Mouse (Mus musculus) myocyte (in vitro differentiated cells): ENCODE results near the gene Gnptg. TPM values are rescaled to one million over a fixed set of nuclear protein-coding genes. Genes with fewer than 3 reads are reported as not detected.

Experiments
- H3K27me3 ChIP-seq: one replicate; pipeline ENCODE4 v1.6.1; 2011; ENCODE audit not compliant: control insufficient read depth, insufficient read depth, insufficient read length
- H3K36me3 ChIP-seq: one replicate; pipeline ENCODE4 v1.6.1; 2011; ENCODE audit not compliant: control insufficient read depth, insufficient read depth
- H3K4me2 ChIP-seq: one replicate; pipeline ENCODE4 v1.6.1; 2011; ENCODE audit warnings: low read depth, control low read depth
- H3K4me3 ChIP-seq: one replicate; pipeline ENCODE4 v1.5.1; 2011; ENCODE audit warnings: mild to moderate bottlenecking, control low read depth, moderate library complexity
- H3K79me2 ChIP-seq: one replicate; pipeline ENCODE4 v1.6.1; 2011; ENCODE audit not compliant: control insufficient read depth, insufficient read depth
- H3ac ChIP-seq: one replicate; pipeline ENCODE4 v1.6.1; 2011; ENCODE audit not compliant: control insufficient read depth, insufficient read length
- CEBPB ChIP-seq: IDR thresholded peaks from 2 replicates; pipeline ENCODE4 v1.6.1; 2011; ENCODE audit warnings: mild to moderate bottlenecking, moderate library complexity; ENCODE audit not compliant: poor library complexity, insufficient read depth, severe bottlenecking
- E2F4 ChIP-seq: IDR thresholded peaks from one replicate; pipeline ENCODE4 v1.6.1; 2011; ENCODE audit warnings: mild to moderate bottlenecking, control low read depth, moderate library complexity; ENCODE audit not compliant: insufficient read depth
- MAX ChIP-seq: IDR thresholded peaks from one replicate; pipeline ENCODE4 v1.6.1; 2011; ENCODE audit warnings: low read depth, mild to moderate bottlenecking, control low read depth
- MYOD1 ChIP-seq, 3 experiments: IDR thresholded peaks; one replicate each; pipeline ENCODE4 v1.6.1; 2011; ENCODE audit warnings: control low read depth in 2 of 3, low read depth in 2 of 3, mild to moderate bottlenecking in 2 of 3, moderate library complexity in 1 of 3; ENCODE audit not compliant: insufficient read length in 2 of 3, control insufficient read depth in 1 of 3
- MYOG ChIP-seq, 3 experiments: IDR thresholded peaks; one replicate each; pipeline ENCODE4 v1.6.1; 2011; ENCODE audit warnings: control low read depth in 2 of 3, low read depth in 2 of 3, mild to moderate bottlenecking in 2 of 3; ENCODE audit not compliant: insufficient read length in 2 of 3, control insufficient read depth in 1 of 3, insufficient read depth in 1 of 3
- POLR2A ChIP-seq: IDR thresholded peaks from one replicate; pipeline ENCODE4 v1.6.1; 2011; ENCODE audit warnings: low read depth, mild to moderate bottlenecking, control low read depth, moderate library complexity; ENCODE audit not compliant: insufficient read length
- POLR2AphosphoS2 ChIP-seq: IDR thresholded peaks from one replicate; pipeline ENCODE4 v1.6.1; 2011; ENCODE audit warnings: low read depth, control low read depth; ENCODE audit not compliant: insufficient read length
- REST ChIP-seq: IDR thresholded peaks from one replicate; pipeline ENCODE4 v1.6.1; 2011; ENCODE audit warnings: mild to moderate bottlenecking, control low read depth, moderate library complexity; ENCODE audit not compliant: insufficient read depth, insufficient read length
- SRF ChIP-seq: IDR thresholded peaks from one replicate; pipeline ENCODE4 v1.6.1; 2011; ENCODE audit warnings: low read depth; ENCODE audit not compliant: control insufficient read depth, insufficient read length
- TCF12 ChIP-seq: IDR thresholded peaks from one replicate; pipeline ENCODE4 v1.6.1; 2011; ENCODE audit warnings: mild to moderate bottlenecking, control low read depth; ENCODE audit not compliant: poor library complexity, insufficient read depth, severe bottlenecking
- TCF3 ChIP-seq: IDR thresholded peaks from one replicate; pipeline ENCODE4 v1.6.1; 2011; ENCODE audit warnings: low read depth, control low read depth; ENCODE audit not compliant: insufficient read length
- USF1 ChIP-seq: IDR thresholded peaks from one replicate; pipeline ENCODE4 v1.6.1; 2011; ENCODE audit warnings: low read depth, mild to moderate bottlenecking, control low read depth, moderate library complexity
- polyA plus RNA-seq: library from polyadenylated mRNA; unstranded; fragments of >200 nt; fragmentation: generic; extraction: Trizol; gene quantifications from one replicate; pipeline ENCODE4 v1.2.1, GENCODE M21; 2012; ENCODE audit warnings: missing spikeins

The Gnptg gene
- polyA plus RNA-seq, 1 experiment, result 26.5 TPM

- H3K27me3 ChIP-seq, result peaks cover 51% of the 10 kb centered on the region
- TF ChIP-seq REST (no peak), TCF3 (no peak), MAX (no peak), USF1 (no peak), CEBPB (no peak), POLR2AphosphoS2 (no peak), TCF12 (no peak), MYOD1 (IDR thresholded peaks at IDR 0.05; ENCODE audit: control insufficient read depth in 1 of 3, insufficient read length in 2 of 3, low read depth in 2 of 3) (no peak), SRF (no peak), MYOG (IDR thresholded peaks at IDR 0.05; ENCODE audit: control insufficient read depth in 1 of 3, insufficient read depth in 1 of 3, insufficient read length in 2 of 3, low read depth in 2 of 3) (no peak), E2F4 (no peak), POLR2A (no peak)
Measured at GRCm38 (mm10) chr17:25253760-25254159, 13.8 kb upstream of the Gnptg start.

GRCm38 (mm10) chr17:25252643-25253042 is 12.7 kb upstream of the Gnptg start:
- peaks cover 51% of the 10 kb centered on the region for H3K27me3 ChIP-seq
- H3K36me3 ChIP-seq, result no peaks in the 10 kb centered on the region
- no peak for TF ChIP-seq MYOD1 (IDR thresholded peaks at IDR 0.05; ENCODE audit: control insufficient read depth in 1 of 3, insufficient read length in 2 of 3, low read depth in 2 of 3)
- TF ChIP-seq SRF, result no peak
- TF ChIP-seq MAX, result no peak
- TF ChIP-seq REST, result no peak
- no peak for TF ChIP-seq USF1
- no peak for TF ChIP-seq TCF3
- no peak for TF ChIP-seq POLR2A
- no peak for TF ChIP-seq CEBPB
- no peak for TF ChIP-seq POLR2AphosphoS2
- no peak for TF ChIP-seq TCF12
- TF ChIP-seq MYOG (IDR thresholded peaks at IDR 0.05; ENCODE audit: control insufficient read depth in 1 of 3, insufficient read depth in 1 of 3, insufficient read length in 2 of 3, low read depth in 2 of 3), result no peak
- no peak for TF ChIP-seq E2F4
- no peak overlapping the region for H3ac ChIP-seq
- H3K79me2 ChIP-seq, result no peaks in the 10 kb centered on the region
- no peak overlapping the region for H3K4me3 ChIP-seq
- no peak overlapping the region for H3K4me2 ChIP-seq

More at GRCm38 (mm10) chr17:25253760-25254159, 13.8 kb upstream of the Gnptg start:
- H3K4me3 ChIP-seq, result no peak overlapping the region
- no peak overlapping the region for H3ac ChIP-seq
- H3K36me3 ChIP-seq, result no peaks in the 10 kb centered on the region
- no peaks in the 10 kb centered on the region for H3K79me2 ChIP-seq
- H3K4me2 ChIP-seq, result no peak overlapping the region

- no peak overlapping the region for H3K4me3 ChIP-seq
- peaks cover 40% of the 10 kb centered on the region for H3K27me3 ChIP-seq
- H3K79me2 ChIP-seq, result no peaks in the 10 kb centered on the region
- no peak overlapping the region for H3K4me2 ChIP-seq
- H3ac ChIP-seq, result no peak overlapping the region
- TF ChIP-seq REST (no peak), E2F4 (no peak), POLR2AphosphoS2 (no peak), TCF3 (no peak), POLR2A (no peak), USF1 (no peak)
- H3K36me3 ChIP-seq, result no peaks in the 10 kb centered on the region
Measured at GRCm38 (mm10) chr17:25250181-25250835, 10.4 kb upstream of the Gnptg start.

- Histone ChIP-seq H3K79me2 (no peaks in the 10 kb centered on the region), H3K36me3 (no peaks in the 10 kb centered on the region), H3ac (no peak overlapping the region), H3K4me2 (no peak overlapping the region), H3K27me3 (peaks cover 23% of the 10 kb centered on the region), H3K4me3 (no peak overlapping the region)
- TF ChIP-seq CEBPB (no peak), E2F4 (no peak), MAX (no peak), TCF12 (no peak), USF1 (no peak), SRF (no peak), POLR2AphosphoS2 (no peak), REST (no peak), TCF3 (no peak), POLR2A (no peak), MYOD1 (IDR thresholded peaks at IDR 0.05; ENCODE audit: control insufficient read depth in 1 of 3, insufficient read length in 2 of 3, low read depth in 2 of 3) (no peak), MYOG (IDR thresholded peaks at IDR 0.05; ENCODE audit: control insufficient read depth in 1 of 3, insufficient read depth in 1 of 3, insufficient read length in 2 of 3, low read depth in 2 of 3) (no peak)
Measured at GRCm38 (mm10) chr17:25248033-25248750, 8.3 kb upstream of the Gnptg start.
